ENCODE assay signal across 12 mouse cellular contexts in genomic region chr5:113210314-113210713, GRCm38 (mm10). TPM values are rescaled to one million over a fixed set of nuclear protein-coding genes. Genes with fewer than 3 reads are reported as not detected.
DNase-seq lines count a peak whose midpoint lies in the region; ATAC-seq and TF ChIP-seq lines count a peak whose summit lies in the region.
"Had no signal": no experiment of that assay in that cellular context is flagged by ENCODE, and none has a peak within 500 bp of the region (broad histone marks: within the 10 kb centered on the region; RNA-seq: fewer than 3 reads in every experiment).

No protein-coding gene starts in this region.

- H3K27ac ChIP-seq in liver, adult 2 months (replicated peaks; ENCODE audit: insufficient read depth, low read depth, low read length), result peak overlapping the region; percentile 25
- no peak overlapping the region for H3K27ac ChIP-seq in liver, embryonic 12.5 days
- peak overlapping the region; percentile 78 to 90 for H3K27ac ChIP-seq in heart, embryonic 14.5 days (replicated peaks in 1 of 2; ENCODE audit: control insufficient read depth in 1 of 2, insufficient read depth in 1 of 2, low read depth in 2 of 2, low read length in 2 of 2)
- peak overlapping the region; percentile 17; the same call in 1 of the 2 replicates for H3K27ac ChIP-seq in midbrain, embryonic 16.5 days (ENCODE audit: low read length)

- H3K36me3 ChIP-seq in liver, adult 2 months (ENCODE audit: control insufficient read depth, insufficient read depth, low read length), result no peaks in the 10 kb centered on the region
- no peaks in the 10 kb centered on the region for H3K36me3 ChIP-seq in liver, embryonic 12.5 days
- no peaks in the 10 kb centered on the region for H3K36me3 ChIP-seq in heart, embryonic 14.5 days (ENCODE audit: control insufficient read depth, insufficient read depth, low read length)
- no peaks in the 10 kb centered on the region for H3K36me3 ChIP-seq in midbrain, embryonic 16.5 days (ENCODE audit: control insufficient read depth, insufficient read depth, low read length)
- H3K36me3 ChIP-seq: G1E had no signal

- no peak overlapping the region for H3K4me3 ChIP-seq in liver, adult 2 months (ENCODE audit: insufficient read depth, low read depth, low read length)
- no peak overlapping the region for H3K4me3 ChIP-seq in liver, embryonic 12.5 days
- no peak overlapping the region for H3K4me3 ChIP-seq in heart, embryonic 14.5 days (ENCODE audit: control insufficient read depth in 1 of 2, insufficient read depth in 1 of 2, low read depth in 1 of 2, low read length in 2 of 2)
- no peak overlapping the region for H3K4me3 ChIP-seq in midbrain, embryonic 16.5 days (ENCODE audit: low read depth, low read length)
- H3K4me3 ChIP-seq: megakaryocyte, embryonic 14.5 days had no signal

- no peaks in the 10 kb centered on the region for H3K27me3 ChIP-seq in liver, adult 2 months (ENCODE audit: control insufficient read depth, insufficient read depth, low read length)
- no peaks in the 10 kb centered on the region for H3K27me3 ChIP-seq in liver, embryonic 12.5 days (replicated peaks)
- H3K27me3 ChIP-seq in heart, embryonic 14.5 days (ENCODE audit: control insufficient read depth, insufficient read depth, low read length), result no peaks in the 10 kb centered on the region
- H3K27me3 ChIP-seq in midbrain, embryonic 16.5 days (ENCODE audit: control insufficient read depth, insufficient read depth, low read depth, low read length), result no peaks in the 10 kb centered on the region

- no peak overlapping the region for H3K4me2 ChIP-seq in liver, embryonic 12.5 days
- no peak overlapping the region for H3K4me2 ChIP-seq in heart, embryonic 14.5 days (ENCODE audit: low read length)
- no peak overlapping the region for H3K4me2 ChIP-seq in midbrain, embryonic 16.5 days (ENCODE audit: low read length)

- no peak for ATAC-seq in liver, embryonic 12.5 days
- ATAC-seq in heart, embryonic 14.5 days (ENCODE audit: insufficient number of reproducible peaks, insufficient read depth, low FRiP score, low read depth), result no peak
- ATAC-seq in midbrain, embryonic 16.5 days, result no peak
- no peak for ATAC-seq in megakaryocyte-erythroid progenitor cell, adult 5-6 weeks (replicated peaks; ENCODE audit: low FRiP score, low TSS enrichment, poor library complexity, severe bottlenecking)

- H3K9ac ChIP-seq in liver, adult 2 months (ENCODE audit: low read depth, low read length), result no peak overlapping the region
- no peak overlapping the region for H3K9ac ChIP-seq in liver, embryonic 12.5 days
- no peak overlapping the region for H3K9ac ChIP-seq in heart, embryonic 14.5 days (ENCODE audit: low read length)
- 0 out of 2 replicates have a peak overlapping the region, but pooled peaks have one; percentile 25 for H3K9ac ChIP-seq in midbrain, embryonic 16.5 days (ENCODE audit: low read depth, low read length)

- DNase-seq in liver, adult 2 months (ENCODE audit: extremely low read depth, low read depth, low spot score), result no peak
- DNase-seq in kidney, postnatal 25 days, result peak; percentile 43 to 77
- DNase-seq in left cerebral cortex, adult 18-20 months (ENCODE audit: low spot score in 2 of 2), result no peak
- DNase-seq in thymus, postnatal 4 days, result no peak
- DNase-seq: gastrocnemius, postnatal 14 days; right cerebral cortex, postnatal 25 days had no signal

- TF ChIP-seq CTCF in liver, adult 2 months (IDR thresholded peaks at IDR 0.05; ENCODE audit: low read depth, low read length), result no peak

- no peaks in the 10 kb centered on the region for H3K9me3 ChIP-seq in liver, embryonic 12.5 days (replicated peaks)
- no peaks in the 10 kb centered on the region for H3K9me3 ChIP-seq in heart, embryonic 14.5 days (ENCODE audit: control insufficient read depth, low read length)
- no peaks in the 10 kb centered on the region for H3K9me3 ChIP-seq in midbrain, embryonic 16.5 days (replicated peaks; ENCODE audit: control insufficient read depth, low read length, poor library complexity, severe bottlenecking)

- H3K4me1 ChIP-seq in liver, adult 2 months (ENCODE audit: control insufficient read depth, insufficient read depth, low read length), result peaks cover 36% of the 10 kb centered on the region
- H3K4me1 ChIP-seq in liver, embryonic 12.5 days, result peaks cover 48% of the 10 kb centered on the region
- H3K4me1 ChIP-seq in heart, embryonic 14.5 days (ENCODE audit: control insufficient read depth in 2 of 2, insufficient read depth in 2 of 2, low read length in 2 of 2), result peaks cover 19 to 31% of the 10 kb centered on the region in 2 experiments
- peaks cover 8% of the 10 kb centered on the region; the same call in 1 of the 2 replicates for H3K4me1 ChIP-seq in midbrain, embryonic 16.5 days (ENCODE audit: control insufficient read depth, insufficient read depth, low read length)

- peaks cover 39% of the 10 kb centered on the region for H3K79me2 ChIP-seq in liver, adult 2 months (ENCODE audit: control insufficient read depth, insufficient read depth, low read length)

- WGBS in liver, adult 2 months, result 80% methylated on average over 6 of the region's 6 CpGs
- 55% methylated on average over 6 of the region's 6 CpGs for WGBS in liver, embryonic 12.5 days (ENCODE audit: insufficient replicate concordance)
- 77% methylated on average over 6 of the region's 6 CpGs for WGBS in heart, embryonic 14.5 days
- WGBS in midbrain, embryonic 16.5 days, result 80% methylated on average over 6 of the region's 6 CpGs

- no peak for TF ChIP-seq POLR2A in liver, adult 2 months (IDR thresholded peaks at IDR 0.05; ENCODE audit: extremely low read depth, insufficient read depth, low read length)

RNA-seq across cellular contexts. Expression of gene 2900026A02Rik, which starts 10.7 kb away (rescaled TPM):
- 8.0 and 15.4 TPM in 2 replicates for total RNA-seq in liver, adult 2 months (2014; rRNA removed)
- polyA plus RNA-seq in liver, adult 2 months (2012; rRNA removed), result 29.2 and 35.8 TPM in 2 replicates
- polyA plus RNA-seq in liver, embryonic 12.5 days (2016; fragmentation: Nextera tagmentation; extraction: Ambion mirVana), result 1.9 and 2.0 TPM in 2 replicates
- 10.3 TPM in 2 replicates for polyA plus RNA-seq in heart, embryonic 14.5 days (2014; fragmentation: Nextera tagmentation; extraction: Ambion mirVana)
- polyA plus RNA-seq in midbrain, embryonic 16.5 days (2015; fragmentation: Nextera tagmentation; extraction: Ambion mirVana), result 3.8 and 4.2 TPM in 2 replicates
- total RNA-seq in left cerebral cortex, adult 18-20 months (2021), result 10 to 100 TPM; 37.3 to 39.1 TPM
- 9.9 and 12.3 TPM in 2 replicates for total RNA-seq in megakaryocyte-erythroid progenitor cell, adult 5-6 weeks (2014; fragmentation: Nextera tagmentation)
- total RNA-seq in megakaryocyte-erythroid progenitor cell, adult 5-6 weeks (2017), result 5.8 and 6.8 TPM in 2 replicates
- polyA plus RNA-seq: G1E had no signal

RNA-seq across cellular contexts. Expression of gene Tmem211, which starts 16.4 kb away (rescaled TPM):
- not detected in 2 replicates for total RNA-seq in liver, adult 2 months (2014; rRNA removed)
- polyA plus RNA-seq in liver, adult 2 months (2012; rRNA removed), result not detected in 2 replicates
- not detected in 2 replicates for polyA plus RNA-seq in liver, embryonic 12.5 days (2016; fragmentation: Nextera tagmentation; extraction: Ambion mirVana)
- polyA plus RNA-seq in heart, embryonic 14.5 days (2014; fragmentation: Nextera tagmentation; extraction: Ambion mirVana), result not detected in 2 replicates
- not detected in 2 replicates for polyA plus RNA-seq in midbrain, embryonic 16.5 days (2015; fragmentation: Nextera tagmentation; extraction: Ambion mirVana)
- total RNA-seq in left cerebral cortex, adult 18-20 months (2021), result not detected
- not detected in 2 replicates for total RNA-seq in megakaryocyte-erythroid progenitor cell, adult 5-6 weeks (2014; fragmentation: Nextera tagmentation)
- total RNA-seq in megakaryocyte-erythroid progenitor cell, adult 5-6 weeks (2017), result not detected in 2 replicates
- total RNA-seq: G1E; gastrocnemius, postnatal 14 days had no signal
- polyA plus RNA-seq: G1E had no signal

Comparison
In these comparisons a context has a peak if more than half of its experiments do, and no peak if none do; other contexts are left out.
1. DNase-seq: peak in kidney, postnatal 25 days (2 of 2); none in liver, adult 2 months (single experiment), left cerebral cortex, adult 18-20 months (0 of 2) and thymus, postnatal 4 days (single experiment).